Mouse (Mus musculus) c-Kit-positive CD71-negative TER-119-negative erythroid progenitor cells, embryonic 14.5 days (primary cell): ENCODE measurements around the gene Veph1.

Experiments used
- DNase-seq: peaks from one replicate; pipeline ENCODE4 v3.0.0-alpha.2; 2013; ENCODE audit warnings: low read depth

Veph1 gene

GRCm38 (mm10) chr3:66221243-66221611 lies 75.4 kb downstream of the Veph1 start:
- no peak for DNase-seq

GRCm38 (mm10) chr3:66220554-66221242 lies 75.9 kb downstream of the Veph1 start:
- no peak for DNase-seq

- no peak for DNase-seq
These were observed 76.9 kb downstream of the Veph1 start, which contains the start of gene Ptx3 for GRCm38 (mm10) chr3:66219655-66220191. Gene Ptx3 (plus strand): TSS chr3:66219910.

GRCm38 (mm10) chr3:66215759-66216158 lies 80.9 kb downstream of the Veph1 start:
- DNase-seq, result no peak

- DNase-seq, result no peak
These were observed 83.1 kb downstream of the Veph1 start for GRCm38 (mm10) chr3:66213524-66213923.

- no peak for DNase-seq
These were observed 87.6 kb downstream of the Veph1 start for GRCm38 (mm10) chr3:66208836-66209573.

GRCm38 (mm10) chr3:66193910-66194562 lies 102.6 kb downstream of the Veph1 start:
- no peak for DNase-seq

GRCm38 (mm10) chr3:66179647-66180046 lies 117.0 kb downstream of the Veph1 start:
- no peak for DNase-seq

GRCm38 (mm10) chr3:66172907-66173306 lies 123.7 kb downstream of the Veph1 start:
- no peak for DNase-seq

- no peak for DNase-seq
These were observed 126.6 kb downstream of the Veph1 start for GRCm38 (mm10) chr3:66169873-66170538.

- no peak for DNase-seq
These were observed 129.9 kb downstream of the Veph1 start for GRCm38 (mm10) chr3:66166606-66167290.

GRCm38 (mm10) chr3:66165026-66165425 lies 131.6 kb downstream of the Veph1 start:
- DNase-seq, result no peak

- DNase-seq, result no peak
These were observed 132.1 kb downstream of the Veph1 start for GRCm38 (mm10) chr3:66164585-66164984.

GRCm38 (mm10) chr3:66162612-66163011 lies 134.0 kb downstream of the Veph1 start:
- no peak for DNase-seq

- DNase-seq, result no peak
These were observed 138.7 kb downstream of the Veph1 start for GRCm38 (mm10) chr3:66157947-66158346.

- DNase-seq, result no peak
These were observed 159.0 kb downstream of the Veph1 start for GRCm38 (mm10) chr3:66137601-66138000.

GRCm38 (mm10) chr3:66131264-66131950 lies 165.2 kb downstream of the Veph1 start:
- no peak for DNase-seq

- peak; percentile 3 for DNase-seq
These were observed 166.9 kb downstream of the Veph1 start for GRCm38 (mm10) chr3:66129689-66130088.

GRCm38 (mm10) chr3:66105493-66105892 lies 191.1 kb downstream of the Veph1 start:
- DNase-seq, result no peak

- no peak for DNase-seq
These were observed 194.1 kb downstream of the Veph1 start for GRCm38 (mm10) chr3:66102599-66102932.
